Mouse (Mus musculus) layer of hippocampus, adult 18-20 months (tissue): ENCODE data around the gene Stard3. TPM values are rescaled to one million over a fixed set of nuclear protein-coding genes. Genes with fewer than 3 reads are reported as not detected.

Experiments
- DNase-seq, 2 experiments: peaks; one replicate each; pipeline ENCODE4 v3.0.0; 2022; ENCODE audit warnings: low spot score in 2 of 2
- long read RNA-seq: library from polyadenylated mRNA; stranded (forward); transcript quantifications from one replicate; pipeline ENCODE4 v2.0.0, GENCODE M21; 2021
- total RNA-seq, 2 experiments: library from RNA; stranded (reverse); gene quantifications; 2 replicates each; pipeline ENCODE4 v1.2.3; 2021

Gene Stard3
- 10 to 100 TPM; 35.3 to 36.7 TPM for total RNA-seq
- long read RNA-seq, transcript Stard3-201 (15 exons, 2,070 nt), result major isoform, 66 of 83 reads
- long read RNA-seq, partial matches to known transcripts, result 1 of 83 reads
- long read RNA-seq, other reads (novel, unspliced or antisense), result 16 of 83 reads

DNA sequence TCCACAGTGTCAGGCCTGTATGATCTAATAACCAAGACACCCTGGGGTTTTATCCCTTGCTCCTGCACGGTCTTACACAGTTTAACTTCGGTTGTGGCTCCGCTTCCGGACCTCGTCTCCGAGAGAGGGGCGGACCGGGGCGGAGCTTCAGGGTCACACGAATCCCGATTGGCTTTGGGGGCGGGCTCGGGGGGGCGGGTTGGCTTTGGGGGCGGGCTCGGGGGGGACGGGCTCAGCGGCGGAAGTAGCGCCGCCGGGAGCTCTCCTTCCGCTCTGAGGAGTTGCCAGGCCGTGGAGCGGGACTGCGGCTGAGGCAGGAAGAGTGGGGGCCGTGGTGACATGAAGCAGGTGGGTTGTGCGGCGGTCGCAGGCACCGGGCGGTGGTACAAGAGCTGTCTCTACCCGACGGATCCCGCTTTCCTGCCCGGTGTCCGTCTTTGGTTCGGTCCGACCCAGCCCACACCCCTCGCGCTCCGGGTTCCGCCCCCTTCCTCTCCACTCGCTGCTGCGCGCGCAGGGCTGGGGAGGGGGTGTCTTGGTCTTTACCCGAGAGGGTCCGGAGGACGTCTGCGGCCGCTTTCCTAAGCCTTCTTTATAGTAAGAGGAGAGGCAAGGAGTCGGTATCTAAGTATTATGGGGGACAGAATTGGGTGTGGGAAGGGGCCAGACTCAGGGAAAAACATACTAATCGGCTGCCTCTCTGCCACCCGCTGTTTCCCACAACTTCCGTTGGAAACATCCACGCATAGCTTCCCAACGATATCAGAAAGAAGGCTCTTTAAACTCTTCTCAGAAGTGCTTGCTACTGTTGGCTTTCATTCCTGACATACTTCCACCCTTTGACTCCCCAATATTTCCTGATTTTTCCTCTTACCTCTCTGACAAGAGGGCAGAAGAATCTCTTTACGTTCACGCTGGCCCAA lies at the start of gene Stard3:
Gene Stard3, plus strand, starts transcription at position 208 of the 923 bp plus-strand sequence.
- peak; percentile 68 to 86 for DNase-seq

DNA sequence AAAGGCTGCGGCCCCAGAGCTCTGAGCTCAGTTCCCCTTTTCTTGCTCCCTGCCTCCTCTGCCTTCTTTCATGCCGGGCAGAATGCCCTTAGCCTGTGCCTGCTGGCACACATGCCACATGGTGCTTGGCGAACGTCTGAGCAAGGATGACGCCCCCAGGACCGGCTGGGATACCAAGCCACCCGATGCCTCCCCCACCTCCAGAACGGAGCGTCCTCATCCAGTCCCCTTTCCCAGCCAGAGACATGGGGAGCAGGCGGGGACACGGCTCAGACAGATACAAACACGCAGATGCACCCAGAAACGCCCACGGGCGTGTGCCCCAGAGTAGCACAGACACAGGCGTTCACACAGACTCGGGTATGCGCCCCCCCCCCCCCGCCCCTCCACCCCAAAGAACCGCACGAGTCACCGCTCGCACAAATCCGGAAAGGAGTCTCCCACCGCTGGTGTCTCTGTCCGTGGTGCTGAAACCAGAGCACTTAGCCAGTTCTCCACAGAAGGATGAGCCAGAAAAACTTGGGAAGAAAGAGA lies 44.3 kb upstream of the Stard3 start:
- peak; percentile 87 to 95 for DNase-seq

DNA sequence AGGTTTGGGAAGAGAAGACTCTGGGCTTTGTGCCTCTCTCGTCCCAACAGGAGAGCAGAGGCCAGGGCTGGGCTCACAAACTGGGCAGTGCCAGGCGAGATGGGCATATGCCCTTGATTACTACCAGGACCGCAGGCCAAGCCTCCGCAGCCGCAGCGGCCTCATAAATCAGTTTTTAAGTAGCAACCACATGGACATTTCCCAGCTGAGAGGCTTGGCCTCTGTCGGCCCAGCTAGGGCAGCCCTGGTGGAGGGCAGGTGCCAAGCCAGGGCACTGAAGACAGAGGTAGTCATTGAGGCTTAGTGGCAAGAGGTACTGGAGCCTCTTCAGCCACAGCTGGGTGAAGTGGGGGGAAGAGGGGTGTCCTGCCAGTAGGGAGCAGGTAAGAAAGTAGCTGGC lies 40.7 kb upstream of the Stard3 start:
- DNase-seq, result no peak

DNA sequence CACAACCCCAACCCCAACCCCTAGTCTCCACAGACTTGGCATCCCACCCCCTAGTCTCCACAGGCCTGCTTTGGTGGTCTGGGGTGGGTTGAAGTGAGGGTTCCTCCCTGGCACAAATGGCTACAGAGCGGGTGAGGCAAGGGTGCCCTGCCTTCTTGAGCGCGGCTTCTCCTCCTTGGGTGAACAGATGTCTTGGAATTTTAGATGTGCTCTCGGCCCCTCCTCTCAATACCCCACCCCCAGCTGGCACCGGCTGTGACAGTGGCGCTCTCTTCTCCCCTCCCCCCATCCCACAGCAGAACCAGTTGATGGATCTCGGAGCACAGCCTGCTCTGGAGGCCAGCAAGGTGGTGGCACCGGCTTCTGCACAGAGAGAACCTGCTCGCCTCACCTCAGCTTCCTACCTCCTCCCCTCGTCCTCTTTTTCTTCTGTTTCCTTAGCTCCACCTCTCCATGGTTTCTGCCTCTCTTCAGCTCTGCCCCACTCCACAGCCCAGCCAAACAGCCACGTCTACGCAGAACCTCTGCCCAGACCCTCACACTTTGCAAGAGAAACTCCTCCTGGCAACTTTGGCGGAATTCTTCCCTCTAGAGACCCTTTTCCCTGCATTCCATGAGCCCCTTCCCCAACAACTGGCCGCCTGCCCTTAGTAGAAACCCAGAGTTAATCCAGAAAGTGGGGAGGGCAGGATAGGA lies 39.6 kb upstream of the Stard3 start:
- peak in 1 of 2 experiments; percentile 45 for DNase-seq

DNA sequence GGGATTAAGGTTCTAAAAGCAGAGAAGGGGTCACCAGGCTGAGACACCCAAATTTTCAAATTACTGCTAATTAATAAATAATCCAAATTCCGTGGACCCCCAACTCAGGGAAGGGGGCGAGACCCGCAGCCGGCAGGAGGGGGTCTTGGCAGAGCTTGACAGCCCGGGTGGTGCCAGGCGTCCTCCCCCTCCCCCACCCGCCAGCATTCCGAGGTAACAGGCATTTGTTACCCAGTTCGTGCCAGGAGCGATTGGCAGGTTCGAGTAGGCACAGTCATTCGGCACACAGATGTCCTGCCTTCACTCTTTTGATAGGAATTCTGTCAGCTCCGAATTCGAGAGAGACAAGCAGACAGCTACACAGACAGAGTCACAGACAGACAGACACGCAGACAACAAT lies 39.0 kb upstream of the Stard3 start:
- peak in 1 of 2 experiments; percentile 87 for DNase-seq

DNA sequence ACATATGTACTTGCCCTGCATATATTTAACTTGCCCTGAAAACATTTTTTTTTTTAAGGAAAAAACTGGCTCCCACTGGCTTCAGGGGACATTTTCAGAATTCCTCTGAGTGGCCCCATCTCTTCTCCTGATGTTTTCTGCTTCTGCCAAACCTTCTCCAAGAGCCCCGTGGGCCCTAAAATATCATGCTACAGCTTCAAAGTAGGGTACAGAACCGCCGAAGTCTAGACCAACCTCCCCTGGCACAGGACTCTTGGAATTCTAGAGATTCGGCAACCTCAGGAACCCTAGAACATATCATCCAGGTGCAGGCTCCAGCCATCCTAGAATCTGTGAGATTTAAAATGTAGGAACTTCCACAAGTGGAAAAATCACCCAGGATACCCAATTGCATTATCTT lies 38.6 kb upstream of the Stard3 start:
- DNase-seq, result no peak

DNA sequence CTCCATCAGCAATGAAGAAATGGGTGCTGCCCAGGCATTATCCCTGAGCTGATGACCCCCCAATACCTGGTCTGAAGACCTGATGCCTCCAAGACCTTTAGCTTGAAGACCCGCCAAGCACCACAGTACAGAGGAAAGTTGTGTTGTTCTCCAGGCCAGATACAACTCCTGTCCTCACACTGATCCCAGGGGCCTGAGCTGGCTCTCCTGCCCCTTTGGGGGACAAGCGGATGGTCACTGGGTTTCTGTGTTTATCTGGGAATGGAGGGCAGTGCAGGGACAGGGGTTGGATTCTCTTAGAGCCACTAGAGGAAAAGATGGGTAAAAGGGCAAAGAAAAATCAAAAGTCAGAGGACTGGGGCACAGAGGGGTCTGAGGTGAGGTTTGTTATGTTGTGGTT lies 38.2 kb upstream of the Stard3 start:
- DNase-seq, result no peak

DNA sequence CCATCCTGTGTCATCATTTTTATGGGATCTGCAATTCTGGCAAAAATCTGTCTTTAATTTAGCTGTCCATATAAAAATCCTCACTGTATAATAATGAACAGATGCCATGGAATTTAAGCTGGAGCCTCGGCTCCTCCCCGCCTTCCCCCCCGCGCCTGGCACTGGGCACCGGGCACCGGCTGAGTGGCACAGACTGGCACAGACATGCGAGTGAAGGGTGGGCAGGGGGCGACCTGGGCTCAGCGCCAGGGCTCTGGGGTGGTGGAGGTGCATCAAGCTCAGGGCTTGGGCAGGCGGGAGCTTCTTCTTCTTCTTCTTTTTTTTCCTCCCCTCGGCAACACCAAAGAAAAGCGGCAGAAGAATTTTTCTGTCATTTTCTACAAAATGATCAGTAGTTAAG lies 37.8 kb upstream of the Stard3 start:
- DNase-seq, result peak in 1 of 2 experiments; percentile 60

DNA sequence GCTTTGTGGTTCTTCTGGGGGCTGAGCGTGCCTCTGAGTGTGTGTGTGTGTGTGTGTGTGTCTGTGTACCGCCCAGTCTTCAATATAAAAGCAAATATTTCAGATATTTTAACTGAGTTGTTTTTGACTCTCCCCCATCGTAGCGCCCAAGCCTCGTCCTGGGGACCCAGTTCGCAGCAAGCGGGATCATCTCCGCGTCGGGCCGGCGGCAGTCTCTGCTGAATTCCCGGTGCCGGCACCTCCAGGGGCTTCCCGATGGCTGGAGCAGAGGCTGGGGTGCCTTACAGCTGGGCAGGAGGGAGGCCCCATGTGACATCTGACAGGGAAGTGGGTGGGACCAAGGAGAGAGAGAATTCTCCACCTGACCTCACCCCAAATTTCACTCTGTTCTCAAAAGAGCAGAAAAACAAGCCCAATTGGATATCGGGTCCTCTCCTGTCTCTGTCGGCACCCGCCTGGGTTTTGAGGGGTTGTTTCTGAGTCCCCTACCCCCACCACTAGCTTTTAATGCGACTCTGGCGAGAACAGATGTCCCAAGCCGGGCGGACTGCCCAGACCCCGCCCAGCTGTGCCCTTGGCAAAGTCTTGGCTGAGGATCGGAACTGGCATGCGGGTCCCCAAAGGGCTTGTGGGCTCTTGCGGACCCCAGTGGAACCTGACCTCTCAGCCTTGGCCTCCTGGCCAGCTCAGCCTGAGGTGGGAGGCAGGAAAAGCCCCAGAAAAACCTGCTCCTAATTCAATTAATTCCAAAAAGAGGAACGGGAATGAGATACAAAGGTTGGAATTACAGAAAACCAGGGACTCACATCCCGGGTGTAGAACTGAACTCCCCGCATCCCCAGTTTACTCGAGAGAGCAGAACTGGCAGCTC lies 37.1 kb upstream of the Stard3 start:
- DNase-seq, result peak in 1 of 2 experiments; percentile 58

DNA sequence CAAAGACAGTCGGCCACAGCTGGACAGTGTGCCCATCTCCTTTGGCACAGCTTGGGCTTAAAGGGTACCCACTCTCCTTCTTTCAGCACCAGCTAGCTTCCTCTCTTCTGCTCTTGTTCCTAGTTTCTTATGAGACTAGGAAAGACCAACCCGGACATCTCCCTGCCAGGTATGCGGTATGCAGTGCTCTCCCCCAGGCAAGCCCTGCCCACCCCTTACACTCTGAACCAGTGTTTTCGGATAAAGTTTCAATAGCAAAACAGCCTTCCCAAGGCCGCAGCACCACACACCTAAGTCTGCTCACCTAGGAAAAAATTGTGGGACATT lies 36.5 kb upstream of the Stard3 start:
- no peak for DNase-seq

DNA sequence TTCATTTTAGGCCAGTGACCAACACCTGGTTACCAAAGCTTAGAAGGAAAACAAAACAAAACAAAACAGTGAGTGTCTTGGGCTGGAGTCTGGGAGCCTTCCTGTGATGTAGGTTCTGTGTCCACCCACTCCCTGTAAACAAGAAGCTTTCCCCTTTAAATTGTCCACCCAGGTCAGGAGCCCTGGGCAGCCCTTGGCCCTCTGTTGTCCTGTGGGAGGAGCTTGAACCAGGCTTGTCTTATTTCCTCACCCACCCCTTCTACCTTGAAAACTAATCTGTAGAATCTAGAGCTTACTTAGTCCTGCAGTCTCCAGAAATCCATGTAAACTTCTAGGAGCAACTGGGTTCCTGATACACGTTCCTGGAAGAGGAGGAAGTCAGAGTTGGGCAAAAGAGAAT lies 36.0 kb upstream of the Stard3 start:
- DNase-seq, result no peak

DNA sequence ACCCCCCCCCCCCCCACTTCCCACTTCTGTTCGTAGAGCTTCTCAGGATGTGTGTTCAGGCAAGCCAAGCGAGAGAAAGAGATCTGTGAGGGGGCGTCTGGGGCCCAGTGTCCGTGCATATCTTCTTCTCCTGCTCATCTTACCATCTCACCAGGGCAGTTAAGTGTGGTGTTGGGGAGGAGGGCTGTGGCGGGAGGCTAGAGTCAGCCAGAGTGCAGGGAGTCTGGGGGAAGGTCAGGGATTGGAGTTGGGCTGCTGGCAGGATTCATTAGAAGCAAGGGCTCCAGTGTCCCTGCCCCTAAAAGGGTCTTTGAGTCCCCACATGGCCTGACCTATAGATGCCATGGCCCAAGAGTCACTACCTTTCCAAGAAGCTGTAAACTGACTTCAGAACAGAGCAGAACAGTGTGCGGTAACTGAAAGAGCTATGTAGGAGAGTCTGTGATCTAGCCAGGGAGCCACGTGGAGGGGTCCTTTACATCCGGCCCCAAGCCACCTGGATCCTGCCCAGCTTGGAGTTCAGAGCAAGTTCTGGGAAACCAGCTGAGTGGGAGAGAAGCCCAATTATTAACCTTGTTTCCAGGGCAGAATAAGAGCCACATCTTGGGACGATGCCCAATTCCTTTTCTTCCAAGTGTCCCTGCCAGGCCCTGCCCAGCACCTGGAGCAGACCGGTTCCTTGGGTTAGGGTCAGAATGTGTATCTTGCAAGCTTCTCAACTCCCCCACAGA lies 34.9 kb upstream of the Stard3 start:
- peak in 1 of 2 experiments; percentile 14 for DNase-seq

DNA sequence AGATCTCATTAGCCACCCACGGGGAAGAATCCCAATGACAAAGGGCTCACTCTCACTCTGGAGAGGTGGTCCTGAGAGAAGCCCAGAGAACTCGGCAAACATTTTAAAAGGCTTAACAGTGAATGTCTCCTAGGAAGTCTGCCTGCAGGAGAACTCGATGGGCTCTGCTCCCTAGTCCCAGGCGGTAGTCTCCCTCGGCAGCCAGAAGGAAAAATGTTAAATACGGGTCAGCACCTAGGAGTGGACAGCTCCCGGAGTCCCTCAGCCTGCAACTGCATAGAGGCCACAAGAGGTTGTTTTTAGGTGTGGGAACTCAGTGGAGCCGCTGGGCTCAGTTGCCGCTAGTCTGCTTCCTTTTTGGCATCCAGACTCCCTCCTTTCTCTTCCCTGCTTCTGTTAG lies 34.2 kb upstream of the Stard3 start:
- DNase-seq, result peak in 1 of 2 experiments; percentile 20

DNA sequence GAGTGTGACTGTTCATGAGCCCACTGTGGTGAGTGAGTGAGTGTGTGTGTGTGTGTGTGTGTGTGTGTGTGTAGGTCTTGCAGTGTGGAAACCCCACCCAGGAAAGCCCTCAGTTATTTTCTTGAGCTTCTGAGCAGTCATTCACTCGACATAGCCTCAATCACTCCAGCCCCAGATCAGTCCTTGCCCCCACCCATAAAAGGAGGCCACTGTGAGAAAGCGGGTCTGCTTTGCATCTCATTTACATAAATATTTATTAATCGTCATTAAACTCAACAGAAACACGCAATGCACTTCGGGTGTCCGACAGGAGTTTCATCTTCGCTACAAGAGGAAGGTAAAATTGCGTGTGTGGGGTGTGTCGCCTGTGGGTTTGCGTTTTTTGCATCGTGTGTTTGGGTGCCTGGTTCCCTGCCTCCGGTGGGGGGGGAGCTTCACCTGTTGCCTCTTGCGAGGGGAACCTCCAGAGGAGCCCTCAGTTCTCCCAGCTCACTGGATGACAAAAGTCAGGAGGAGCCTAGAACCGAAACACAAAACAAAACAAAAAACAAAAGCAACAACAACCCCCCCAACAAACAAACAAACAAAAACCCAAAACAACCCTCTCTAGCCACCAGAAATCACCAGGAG lies 32.9 kb upstream of the Stard3 start:
- DNase-seq, result no peak

DNA sequence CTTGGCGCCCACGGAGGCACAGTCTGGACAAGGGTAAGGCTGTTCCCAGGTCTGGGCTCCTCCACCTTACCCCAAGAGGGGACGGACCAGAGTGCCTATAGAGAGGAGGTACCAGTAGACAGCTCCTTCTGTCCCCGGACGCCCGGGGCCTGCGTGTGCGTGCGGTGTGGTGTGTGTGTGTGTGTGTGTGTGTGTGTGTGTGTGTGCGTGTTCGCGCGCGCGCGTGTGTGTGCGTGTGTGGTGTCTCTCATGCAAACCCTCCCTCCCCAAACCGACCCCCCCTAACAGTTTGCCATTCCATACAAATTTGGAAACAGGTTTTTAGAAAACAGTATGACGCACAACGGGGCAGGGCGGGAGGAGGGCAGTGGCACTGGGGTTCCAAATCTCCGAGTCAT lies 32.3 kb upstream of the Stard3 start:
- no peak for DNase-seq

DNA sequence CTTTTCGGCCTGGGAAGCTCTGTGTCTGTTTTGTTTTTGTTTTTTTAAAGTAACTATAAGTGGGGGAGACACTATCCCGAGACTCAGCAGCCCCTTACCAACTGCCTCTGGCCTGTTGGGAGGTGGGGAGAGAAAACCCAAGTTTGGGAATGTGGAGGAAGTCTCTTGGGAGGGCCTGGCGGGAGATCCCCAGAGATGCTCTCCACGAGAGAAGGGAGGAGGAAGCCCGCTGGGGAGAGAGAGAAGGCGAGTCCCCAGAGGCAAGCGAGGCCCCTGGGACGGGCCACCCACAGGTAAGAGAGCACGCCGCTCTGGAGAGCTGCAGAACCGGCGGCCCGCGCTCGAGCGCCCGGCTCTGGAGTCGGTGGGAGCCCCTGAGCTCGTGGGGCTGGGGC lies 31.4 kb upstream of the Stard3 start:
- no peak for DNase-seq

DNA sequence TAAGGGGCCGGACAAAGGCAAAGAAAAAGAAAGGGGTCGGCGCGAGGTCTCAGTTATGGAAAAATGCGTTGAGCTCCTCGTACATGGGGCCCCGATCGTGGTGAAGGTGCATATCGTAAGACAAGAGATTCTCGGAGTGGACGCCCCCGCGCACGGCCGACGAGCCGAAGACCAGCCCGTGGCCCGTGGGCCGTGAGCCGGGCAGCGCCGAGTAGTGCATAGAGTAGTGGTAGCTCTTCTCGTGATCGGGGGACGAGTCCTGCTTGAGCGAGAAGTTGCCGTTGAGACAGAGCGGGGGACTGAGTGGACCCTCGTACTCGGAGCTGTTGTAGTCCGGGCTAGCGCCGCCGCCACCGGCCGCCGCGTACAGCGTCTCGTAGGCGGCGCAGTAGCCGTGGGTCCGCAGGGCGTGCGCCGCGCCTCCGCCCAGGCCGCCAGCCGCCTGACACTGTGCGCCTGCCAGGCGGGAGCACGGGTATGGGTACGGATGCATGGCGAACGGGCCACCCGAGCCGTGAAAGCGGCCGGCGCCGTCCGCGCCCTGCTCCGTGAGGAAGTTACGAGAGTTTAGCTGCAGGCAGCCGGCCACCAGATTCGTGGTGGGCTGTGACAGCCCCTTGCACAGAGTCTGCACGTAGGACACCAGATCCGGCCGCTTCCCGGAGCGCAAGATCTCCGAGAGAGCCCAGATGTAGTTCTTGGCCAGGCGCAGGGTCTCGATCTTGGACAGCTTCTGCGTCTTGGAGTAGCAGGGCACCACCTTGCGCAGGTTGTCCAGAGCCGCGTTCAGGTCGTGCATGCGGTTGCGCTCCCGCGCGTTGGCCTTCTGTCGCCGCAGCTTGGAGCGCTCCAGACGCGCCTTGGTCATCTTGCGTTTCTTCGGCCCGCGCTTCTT lies 30.8 kb upstream of the Stard3 start:
- peak in 1 of 2 experiments; percentile 40 for DNase-seq

DNA sequence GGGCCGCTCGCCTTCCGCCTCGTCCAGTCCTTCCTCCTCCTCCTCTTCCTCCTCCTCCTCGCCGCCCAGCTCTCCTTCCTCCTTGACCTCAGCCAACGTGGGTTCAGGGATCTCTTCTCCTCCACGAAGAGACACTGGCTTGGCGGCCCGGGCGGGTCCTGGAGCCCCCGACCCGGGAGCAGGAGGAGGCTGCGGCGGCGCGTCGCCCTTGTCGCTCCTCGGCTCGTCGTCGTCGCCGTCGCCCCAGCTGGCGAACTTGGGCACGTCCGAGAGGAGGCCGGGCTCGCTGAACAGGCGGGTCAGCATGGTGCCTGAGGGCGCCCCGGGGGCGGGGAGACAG lies 30.2 kb upstream of the Stard3 start:
- DNase-seq, result no peak
